8 mouse cellular contexts compared by ENCODE assay signal in the genomic region with DNA sequence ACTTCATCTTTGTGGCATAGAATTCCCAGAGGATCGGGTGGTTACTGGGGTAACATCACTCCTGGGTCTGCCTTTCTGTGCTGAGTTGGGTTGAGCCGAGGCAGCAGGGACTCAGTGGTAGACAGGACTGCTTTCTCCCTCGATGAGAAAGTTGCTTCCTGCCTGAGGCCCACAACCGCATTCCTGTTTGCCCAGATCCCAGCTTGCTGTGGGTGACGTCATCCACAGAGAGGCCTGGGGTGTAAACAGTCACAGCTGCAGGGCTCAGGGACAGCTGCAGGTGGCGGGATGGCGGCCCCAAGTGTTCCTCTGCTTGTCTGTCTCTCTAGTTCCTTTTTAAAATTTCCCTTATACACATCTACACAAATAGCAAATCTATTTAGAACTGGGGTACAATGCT. TPM values are rescaled to one million over a fixed set of nuclear protein-coding genes. Genes with fewer than 3 reads are reported as not detected.
DNase-seq lines count a peak whose midpoint lies in the region; ATAC-seq and TF ChIP-seq lines count a peak whose summit lies in the region.

No protein-coding gene starts in this region.

- intact Hi-C loops in gastrocnemius, adult 2 months (cut with DNase I) = no loop called here
- intact Hi-C loops in left cerebral cortex, postnatal 4 days (cut with DNase I) = no loop called here

- TF ChIP-seq CTCF in gastrocnemius, adult 2 months (IDR thresholded peaks at IDR 0.05) = peak; percentile 42; the same call in 1 of the 2 replicates
- peak; percentile 34 for TF ChIP-seq CTCF in hindbrain, postnatal 0 days (IDR thresholded peaks at IDR 0.05; ENCODE audit: low read depth)

- H3K4me2 ChIP-seq in hindbrain, postnatal 0 days (ENCODE audit: low read depth, low read length) = peak overlapping the region; percentile 47

- peak overlapping the region; percentile 54 for H3K4me3 ChIP-seq in gastrocnemius, adult 2 months
- H3K4me3 ChIP-seq in hindbrain, postnatal 0 days (ENCODE audit: low read length) = no peak overlapping the region

- no peaks in the 10 kb centered on the region for H3K9me3 ChIP-seq in hindbrain, postnatal 0 days (ENCODE audit: low read length)

- peak overlapping the region; percentile 35 for H3K9ac ChIP-seq in hindbrain, postnatal 0 days (replicated peaks; ENCODE audit: low read length)

- no peaks in the 10 kb centered on the region for H3K27me3 ChIP-seq in hindbrain, postnatal 0 days (ENCODE audit: insufficient read depth, low read length)

- WGBS in hindbrain, postnatal 0 days = 3% methylated on average over 7 of the region's 7 CpGs

- H3K36me3 ChIP-seq in hindbrain, postnatal 0 days (ENCODE audit: insufficient read depth, low read length) = no peaks in the 10 kb centered on the region

- peak; percentile 65 for DNase-seq in cerebellum, adult 11-12 months
- no peak for DNase-seq in cerebellum, adult 9-11 months
- peak; percentile 73 for DNase-seq in c-Kit-positive CD71-negative TER-119-negative erythroid progenitor cells, embryonic 14.5 days (ENCODE audit: low read depth)
- peak; percentile 83 for DNase-seq in gastrocnemius, adult 2 months
- DNase-seq in hindbrain, postnatal 0 days (ENCODE audit: low spot score) = peak; percentile 71
- DNase-seq in left cerebral cortex, postnatal 4 days = peak; percentile 61
- DNase-seq in skeletal muscle tissue, adult 2 months (ENCODE audit: low read depth, low spot score) = peak; percentile 84

- peak; percentile 73 for ATAC-seq in hindbrain, postnatal 0 days
- peak; percentile 56 for ATAC-seq in megakaryocyte-erythroid progenitor cell, adult 5-6 weeks (replicated peaks; ENCODE audit: low FRiP score, low TSS enrichment, poor library complexity, severe bottlenecking)

- H3K4me1 ChIP-seq in hindbrain, postnatal 0 days (ENCODE audit: insufficient read depth, low read length) = peaks cover 28% of the 10 kb centered on the region

- peak overlapping the region; percentile 89 for H3K27ac ChIP-seq in gastrocnemius, adult 2 months
- peak overlapping the region; percentile 86 for H3K27ac ChIP-seq in hindbrain, postnatal 0 days

RNA-seq across cellular contexts. Expression of gene Prrc2b, which starts 16.9 kb away (rescaled TPM):
- total RNA-seq in gastrocnemius, adult 2 months (2021) = 10 to 100 TPM; 76.4 to 86.9 TPM
- 188 and 206 TPM in 2 replicates for total RNA-seq in hindbrain, postnatal 0 days (2014; rRNA removed)
- 44.8 and 55.9 TPM in 2 replicates for polyA plus RNA-seq in hindbrain, postnatal 0 days (2015; fragmentation: Nextera tagmentation; extraction: Ambion mirVana)
- total RNA-seq in left cerebral cortex, postnatal 4 days (2021) = 100 to 1,000 TPM; 327 to 335 TPM
- 58.3 and 63.5 TPM in 2 replicates for total RNA-seq in megakaryocyte-erythroid progenitor cell, adult 5-6 weeks (2014; fragmentation: Nextera tagmentation)
- 13.9 and 20.1 TPM in 2 replicates for total RNA-seq in megakaryocyte-erythroid progenitor cell, adult 5-6 weeks (2017)
